Mouse (Mus musculus) brain, embryonic 14.5 days (tissue): ENCODE measurements around the gene Tal1.

Source experiments
- CTCF ChIP-seq: fragments of 200-500 bp; IDR thresholded peaks from 2 replicates; pipeline ENCODE4 v1.5.1; 2012; ENCODE audit warnings: inconsistent platforms, mild to moderate bottlenecking, moderate library complexity, borderline replicate concordance; ENCODE audit not compliant: insufficient read depth, insufficient read length; ENCODE audit errors: extremely low read depth
- POLR2A ChIP-seq: fragments of 200-500 bp; IDR thresholded peaks from 2 replicates; pipeline ENCODE4 v1.6.1; 2012; ENCODE audit warnings: mild to moderate bottlenecking, inconsistent platforms, borderline replicate concordance; ENCODE audit not compliant: poor library complexity, insufficient read depth, insufficient read length, severe bottlenecking; ENCODE audit errors: extremely low read depth

DNA sequence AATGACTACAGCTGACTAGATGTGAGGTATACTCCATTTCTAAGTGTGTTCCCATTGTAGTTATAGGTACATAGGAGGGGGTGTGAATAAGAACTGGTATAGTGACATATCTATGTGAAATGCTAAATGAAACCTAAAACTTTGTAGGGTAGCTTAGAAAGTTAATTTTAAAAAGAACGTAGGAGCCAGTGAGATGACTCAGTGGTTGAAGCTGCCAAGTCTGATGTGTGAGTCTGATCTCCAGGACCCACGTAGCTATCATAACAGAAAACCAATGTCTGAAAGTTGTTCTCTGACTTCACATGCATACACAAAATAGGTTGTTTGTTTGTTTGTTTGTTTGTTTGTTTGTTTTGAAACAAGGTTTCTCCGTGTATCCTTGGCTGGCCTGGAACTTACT is 36.2 kb upstream of the Tal1 start:
- TF ChIP-seq CTCF = no peak
- TF ChIP-seq POLR2A = no peak
